Mouse (Mus musculus): ENCODE results near the gene Nme7.

GRCm38 (mm10) chr1:164397672-164398071 is 93.8 kb downstream of the Nme7 start:
- TF ChIP-seq POLR2A (IDR thresholded peaks at IDR 0.05; ENCODE audit: insufficient read depth, low read depth, low read length): no peak
- no peak for TF ChIP-seq CTCF (IDR thresholded peaks at IDR 0.05)
